Mouse (Mus musculus): ENCODE results near the gene Msx1. TPM values are rescaled to one million over a fixed set of nuclear protein-coding genes. Genes with fewer than 3 reads are reported as not detected.

Msx1 gene
- polyA plus RNA-seq, 2 experiments: 81.2 to 122 TPM

DNA sequence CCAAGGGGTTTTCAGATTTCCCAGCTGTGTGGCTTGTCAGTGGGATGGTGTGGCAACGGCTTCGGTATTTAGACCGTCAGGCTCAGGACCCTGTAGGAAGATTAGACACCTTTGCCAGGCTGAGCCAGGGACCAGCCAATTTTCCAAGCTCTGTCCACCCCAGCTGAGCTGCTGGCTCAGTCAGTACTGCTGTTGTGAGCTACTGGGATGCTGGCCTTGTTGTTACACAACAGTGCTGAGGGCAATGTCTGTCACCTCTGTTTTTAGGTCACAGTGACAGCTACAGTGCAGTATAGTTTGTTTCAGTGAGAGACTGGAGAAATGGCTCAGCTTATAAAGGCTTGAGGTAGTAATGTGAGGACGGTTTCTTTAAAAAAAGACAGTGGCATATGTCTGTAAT lies 50.4 kb downstream of the Msx1 start:
- Histone ChIP-seq H3K27me3 (ENCODE audit: control insufficient read depth, insufficient read depth, low read length) (no peaks in the 10 kb centered on the region), H3K27ac (replicated peaks; ENCODE audit: low read depth, low read length) (no peak overlapping the region), H3K9me3 (ENCODE audit: control insufficient read depth, low read length) (0 out of 2 replicates have a peak, but pooled peaks cover 3% of the 10 kb centered on the region), H3K4me1 (ENCODE audit: control insufficient read depth, insufficient read depth, low read length) (peaks cover 7% of the 10 kb centered on the region; the same call in 1 of the 2 replicates), H3K9ac (ENCODE audit: low read depth, low read length, severe bottlenecking) (no peak overlapping the region), H3K4me2 (replicated peaks; ENCODE audit: low read depth, low read length, severe bottlenecking) (no peak overlapping the region), H3K4me3 (replicated peaks; ENCODE audit: low read length) (no peak overlapping the region), H3K36me3 (ENCODE audit: control insufficient read depth, insufficient read depth, low read length) (no peaks in the 10 kb centered on the region)
- no peak for DNase-seq (ENCODE audit: low spot score)
- WGBS: 67% methylated on average over 4 of the region's 4 CpGs
- no peak for ATAC-seq (ENCODE audit: low FRiP score, low read depth)
- TF ChIP-seq POLR2A (IDR thresholded peaks at IDR 0.05; ENCODE audit: borderline replicate concordance, extremely low read depth, insufficient read depth, insufficient read length): no peak

DNA sequence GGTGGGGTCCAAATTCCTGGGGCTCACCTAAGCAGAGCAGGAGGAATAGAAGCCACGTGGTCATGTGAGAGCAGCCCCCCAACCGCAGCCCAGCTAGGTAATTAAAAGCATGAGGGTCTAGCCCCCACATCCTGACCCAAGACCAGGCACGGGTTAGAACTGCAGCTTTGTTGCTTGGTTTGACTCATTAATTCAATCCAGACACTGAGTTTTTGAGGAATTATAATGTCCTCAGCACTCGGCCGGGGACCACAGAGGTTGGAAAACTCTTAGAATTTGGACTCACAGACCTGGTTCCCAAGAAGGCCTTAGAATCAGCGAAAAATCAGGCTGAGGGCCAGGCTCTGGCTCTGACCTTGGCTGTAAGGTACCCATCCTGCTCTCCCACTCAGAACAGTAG lies 53.5 kb downstream of the Msx1 start:
- H3K9ac ChIP-seq (ENCODE audit: low read depth, low read length, severe bottlenecking): no peak overlapping the region
- no peak for ATAC-seq (ENCODE audit: low FRiP score, low read depth)
- no peak for TF ChIP-seq POLR2A (IDR thresholded peaks at IDR 0.05; ENCODE audit: borderline replicate concordance, extremely low read depth, insufficient read depth, insufficient read length)
- DNase-seq (ENCODE audit: low spot score): no peak
- peaks cover 7% of the 10 kb centered on the region; the same call in 1 of the 2 replicates for H3K4me1 ChIP-seq (ENCODE audit: control insufficient read depth, insufficient read depth, low read length)
- no peak overlapping the region for H3K27ac ChIP-seq (replicated peaks; ENCODE audit: low read depth, low read length)
- WGBS: 40% methylated on average over 6 of the region's 6 CpGs
- no peak overlapping the region for H3K4me2 ChIP-seq (replicated peaks; ENCODE audit: low read depth, low read length, severe bottlenecking)
- 0 out of 2 replicates have a peak, but pooled peaks cover 3% of the 10 kb centered on the region for H3K9me3 ChIP-seq (ENCODE audit: control insufficient read depth, low read length)
- no peak overlapping the region for H3K4me3 ChIP-seq (replicated peaks; ENCODE audit: low read length)
- H3K36me3 ChIP-seq (ENCODE audit: control insufficient read depth, insufficient read depth, low read length): no peaks in the 10 kb centered on the region
- H3K27me3 ChIP-seq (ENCODE audit: control insufficient read depth, insufficient read depth, low read length): no peaks in the 10 kb centered on the region

Other genes starting within 250 kb of the Msx1 start
- gene Stk32b, start 107.4 kb downstream of the Msx1 start, polyA plus RNA-seq (2012; rRNA removed): 18.0 and 28.2 TPM in 2 replicates
- 7.8 and 9.5 TPM in 2 replicates for gene Stk32b, start 107.4 kb downstream of the Msx1 start, polyA plus RNA-seq (2014; fragmentation: Nextera tagmentation; extraction: Ambion mirVana)
- 195 and 243 TPM in 2 replicates for gene Cytl1, start 89.1 kb downstream of the Msx1 start, polyA plus RNA-seq (2012; rRNA removed)
- gene Cytl1, start 89.1 kb downstream of the Msx1 start, polyA plus RNA-seq (2014; fragmentation: Nextera tagmentation; extraction: Ambion mirVana): 126 and 149 TPM in 2 replicates
- gene Stx18, start 214.2 kb upstream of the Msx1 start, polyA plus RNA-seq (2012; rRNA removed): 35.2 and 43.1 TPM in 2 replicates
- 49.0 and 52.3 TPM in 2 replicates for gene Stx18, start 214.2 kb upstream of the Msx1 start, polyA plus RNA-seq (2014; fragmentation: Nextera tagmentation; extraction: Ambion mirVana)